Mouse (Mus musculus) thymus, postnatal 10 days (tissue): ENCODE measurements around the gene Atf6b.

Experiments
- DNase-seq, 2 experiments: peaks; one replicate each; pipeline ENCODE4 v3.0.0; 2021; ENCODE audit warnings: low spot score in 2 of 2

The Atf6b gene

DNA sequence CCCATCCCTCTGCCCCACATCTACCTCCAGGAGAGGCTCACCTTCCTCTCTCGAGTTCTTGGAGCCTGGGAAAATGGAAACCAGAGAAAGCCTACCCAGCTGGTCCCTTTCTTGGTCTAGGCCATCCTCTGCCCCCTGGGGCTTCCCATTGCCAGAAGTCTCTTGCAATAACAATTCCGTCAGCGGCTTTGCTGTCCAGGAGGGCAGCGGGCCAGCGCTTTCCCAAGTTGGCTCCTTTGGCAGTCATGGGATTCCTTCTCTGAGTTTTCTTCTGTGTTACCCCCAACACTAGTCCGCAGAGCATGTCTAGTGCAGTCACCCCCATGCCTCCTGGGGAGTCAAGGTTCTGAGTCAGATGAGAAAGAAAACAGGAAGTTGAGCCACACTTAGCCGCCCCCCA, 46.0 kb downstream of the Atf6b start:
- no peak for DNase-seq

- DNase-seq, result no peak
Observed at GRCm38 (mm10) chr17:34699575-34700408, 52.8 kb downstream of the Atf6b start.

- DNase-seq, result no peak
Observed at GRCm38 (mm10) chr17:34700671-34701071, 53.7 kb downstream of the Atf6b start.
